Mouse (Mus musculus) thymus, postnatal 4 days (tissue): ENCODE results near the gene Nr5a2.

ENCODE experiments used
- DNase-seq: peaks from one replicate; pipeline ENCODE4 v3.0.0; 2021

Gene Nr5a2

GRCm38 (mm10) chr1:136948511-136949275, 11.6 kb downstream of the Nr5a2 start:
- peak; percentile 40 for DNase-seq

DNA sequence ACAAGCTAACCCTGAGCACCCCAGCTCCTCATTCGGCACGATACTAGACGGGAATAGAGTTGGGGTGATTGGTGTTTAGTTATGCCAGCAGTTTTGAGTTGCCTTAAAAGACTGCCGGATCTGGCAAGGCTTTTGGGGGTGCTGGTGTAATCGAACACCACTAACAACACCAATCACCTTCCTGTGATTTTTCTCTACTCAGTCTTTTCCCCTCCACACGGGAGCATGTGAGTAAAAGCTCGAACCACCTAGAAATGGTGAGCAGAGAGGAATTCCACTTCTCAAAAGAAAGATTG, 12.2 kb downstream of the Nr5a2 start:
- DNase-seq, result no peak

GRCm38 (mm10) chr1:136947394-136948126, 12.7 kb downstream of the Nr5a2 start:
- DNase-seq, result no peak

- DNase-seq, result no peak
Observed at GRCm38 (mm10) chr1:136946806-136947393, 13.3 kb downstream of the Nr5a2 start.

- no peak for DNase-seq
Observed at GRCm38 (mm10) chr1:136946404-136946803, 13.8 kb downstream of the Nr5a2 start.

GRCm38 (mm10) chr1:136945876-136946275, 14.4 kb downstream of the Nr5a2 start:
- no peak for DNase-seq

GRCm38 (mm10) chr1:136945426-136945825, 14.8 kb downstream of the Nr5a2 start:
- no peak for DNase-seq

- no peak for DNase-seq
Observed at GRCm38 (mm10) chr1:136940603-136941002, 19.6 kb downstream of the Nr5a2 start.

- no peak for DNase-seq
Observed at GRCm38 (mm10) chr1:136939220-136939619, 21.0 kb downstream of the Nr5a2 start.

DNA sequence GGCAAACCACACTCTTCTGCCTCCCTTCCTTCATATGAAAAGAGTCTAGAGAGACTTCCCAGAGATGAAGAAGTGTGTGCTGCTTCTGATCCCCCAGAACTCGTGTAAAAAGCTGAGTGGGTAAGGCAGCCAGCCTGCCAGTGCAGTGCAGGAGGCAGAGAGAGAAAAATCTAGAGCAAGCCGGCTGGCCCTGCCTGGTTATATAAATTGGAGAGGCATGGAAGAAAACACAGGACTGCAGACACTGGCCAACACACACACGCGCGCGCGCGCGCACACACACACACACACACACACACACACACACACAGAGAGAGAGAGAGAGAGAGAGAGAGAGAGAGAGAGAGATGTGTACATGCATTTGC, 24.3 kb downstream of the Nr5a2 start:
- no peak for DNase-seq

DNA sequence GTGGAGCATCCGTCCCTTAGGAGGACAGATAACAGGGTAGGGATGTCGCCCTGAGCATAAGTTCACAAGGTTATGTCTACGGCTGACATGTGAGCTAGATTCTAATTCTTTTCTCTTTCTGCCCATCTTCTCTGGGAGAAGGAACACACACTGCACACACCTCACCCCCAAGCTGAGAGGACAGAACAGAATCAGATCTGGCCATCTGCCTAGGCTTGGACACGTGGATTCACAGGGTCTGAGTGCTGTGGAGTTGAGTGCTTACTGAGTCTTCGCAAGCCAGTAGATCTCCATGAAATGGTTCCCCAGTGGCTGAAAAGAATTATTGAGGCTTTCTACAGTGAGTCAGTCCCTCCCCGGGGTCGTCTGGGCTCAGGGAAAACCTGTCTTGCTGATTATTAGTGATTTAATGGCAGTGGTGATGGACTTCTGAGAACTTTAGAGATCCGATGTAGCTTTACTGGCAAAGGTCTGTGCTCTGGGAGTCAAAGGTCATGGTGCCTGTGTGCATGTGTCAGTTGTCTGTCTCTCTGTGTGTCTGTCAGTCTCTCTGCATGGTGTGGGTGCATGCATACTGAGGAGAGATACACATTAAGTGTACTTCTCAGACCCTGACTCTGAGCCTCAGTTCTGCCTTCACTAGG, 24.8 kb downstream of the Nr5a2 start:
- no peak for DNase-seq

DNA sequence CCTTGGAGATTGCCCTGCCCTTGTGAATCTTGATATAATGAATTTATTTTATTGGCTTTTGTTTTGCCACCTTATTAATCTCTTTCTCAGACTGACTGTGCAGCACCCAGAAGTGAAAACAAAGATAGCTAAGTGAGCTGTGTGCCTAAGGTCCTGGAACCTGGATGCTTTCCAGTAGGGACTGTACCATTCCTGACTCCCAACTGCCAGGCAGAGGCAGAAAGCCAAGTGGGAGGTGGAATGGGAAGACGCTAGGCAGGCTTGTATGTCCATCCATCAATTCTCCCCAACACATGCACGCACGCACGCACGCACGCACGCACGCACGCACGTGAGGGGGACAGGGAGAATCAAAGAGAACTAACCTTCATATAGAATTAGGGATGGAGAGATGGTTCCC, 26.2 kb downstream of the Nr5a2 start:
- DNase-seq, result no peak

DNA sequence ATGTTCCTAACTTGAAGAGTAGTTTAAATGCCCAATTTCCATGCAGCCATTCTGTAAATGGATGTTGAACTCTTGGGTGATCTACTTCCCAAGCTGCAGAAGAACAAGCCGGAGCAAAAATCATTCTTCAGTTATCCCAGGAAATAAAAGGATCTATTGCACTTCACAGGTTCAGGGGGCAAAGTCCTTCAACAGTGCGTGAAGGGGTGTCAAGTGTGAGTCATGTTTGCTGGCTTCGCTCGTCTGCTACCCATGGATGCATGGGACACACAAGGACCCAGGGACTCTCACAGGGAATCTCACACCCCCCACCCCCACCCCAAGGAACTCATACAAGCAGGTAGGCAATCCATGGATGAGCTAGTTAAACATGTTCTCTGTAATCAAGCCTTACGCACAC, 29.2 kb downstream of the Nr5a2 start:
- no peak for DNase-seq

DNA sequence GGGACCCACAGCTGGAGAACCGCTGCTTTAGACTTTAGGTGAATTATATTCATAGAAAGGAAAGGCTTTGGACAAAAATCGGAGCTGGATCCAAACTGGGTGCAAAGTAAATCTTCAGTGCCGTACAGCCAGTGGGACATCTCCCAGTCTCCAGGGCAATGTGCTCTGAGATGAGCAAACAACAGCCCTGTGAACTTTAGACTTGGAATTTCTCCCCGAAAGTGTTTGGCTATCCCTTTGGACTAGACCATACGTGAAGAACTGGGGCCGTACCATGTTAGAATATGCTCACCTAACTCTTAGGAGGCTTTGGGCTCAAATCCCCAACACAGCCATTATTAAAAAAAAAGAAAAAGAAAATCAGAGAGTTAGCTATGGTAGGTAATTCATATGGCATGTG, 30.5 kb downstream of the Nr5a2 start:
- DNase-seq, result no peak

- DNase-seq, result no peak
Observed at GRCm38 (mm10) chr1:136927428-136927827, 32.8 kb downstream of the Nr5a2 start.

- no peak for DNase-seq
Observed at GRCm38 (mm10) chr1:136926026-136926425, 34.2 kb downstream of the Nr5a2 start.

- no peak for DNase-seq
Observed at GRCm38 (mm10) chr1:136920089-136920488, 40.2 kb downstream of the Nr5a2 start.

- DNase-seq, result no peak
Observed at GRCm38 (mm10) chr1:136918791-136919190, 41.5 kb downstream of the Nr5a2 start.

DNA sequence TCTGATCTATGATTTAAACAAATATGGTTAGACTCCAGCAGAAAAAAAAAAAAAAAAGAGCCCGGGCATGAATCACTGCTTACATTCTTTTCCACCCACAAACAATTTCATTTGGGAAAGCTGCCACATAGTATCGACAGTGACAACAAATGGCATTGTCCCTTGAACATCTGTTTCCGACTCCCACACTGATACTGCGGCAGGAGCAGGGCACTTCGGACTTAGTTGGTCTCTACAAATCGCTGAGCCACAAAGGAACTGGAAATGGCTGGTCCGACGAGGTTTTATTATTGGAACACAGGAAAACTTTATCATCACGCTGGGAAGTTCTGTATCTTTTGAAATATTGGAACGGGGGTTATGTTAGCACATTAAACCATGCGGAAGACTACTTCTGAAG, 44.8 kb downstream of the Nr5a2 start:
- no peak for DNase-seq

DNA sequence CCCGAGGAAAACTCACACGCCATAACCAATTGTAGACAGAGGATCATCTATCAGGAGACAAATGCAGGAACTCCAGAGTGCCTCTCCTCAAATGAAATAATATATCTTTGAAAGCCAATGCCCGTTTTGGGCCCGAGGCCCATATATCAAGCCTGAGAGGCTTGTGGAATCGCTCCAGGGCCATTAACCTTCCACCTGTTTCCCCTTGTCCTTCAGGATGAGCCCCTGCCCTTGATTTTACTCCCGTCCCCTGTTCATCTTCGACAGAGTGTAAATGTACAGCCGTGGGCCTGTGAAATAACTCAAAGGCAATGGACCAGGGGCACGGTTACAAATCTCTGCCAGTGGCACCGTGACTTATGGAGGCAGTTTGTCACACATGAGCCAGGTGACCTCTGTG, 48.3 kb downstream of the Nr5a2 start:
- no peak for DNase-seq

DNA sequence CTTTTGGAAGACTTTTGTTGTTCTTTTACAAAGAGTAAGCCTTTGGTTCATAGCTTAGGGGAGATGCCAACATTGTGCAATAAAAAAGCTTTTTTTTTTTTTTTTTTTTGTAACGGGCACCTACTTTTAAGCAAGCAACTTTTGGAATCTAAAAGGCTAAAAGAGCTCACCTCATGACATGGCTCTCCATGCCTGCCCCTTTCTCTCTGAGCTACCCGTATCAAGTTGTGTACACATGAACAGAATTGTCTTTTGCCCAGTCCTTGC, 48.7 kb downstream of the Nr5a2 start:
- DNase-seq, result no peak

- no peak for DNase-seq
Observed at GRCm38 (mm10) chr1:136910741-136911593, 49.3 kb downstream of the Nr5a2 start.

DNA sequence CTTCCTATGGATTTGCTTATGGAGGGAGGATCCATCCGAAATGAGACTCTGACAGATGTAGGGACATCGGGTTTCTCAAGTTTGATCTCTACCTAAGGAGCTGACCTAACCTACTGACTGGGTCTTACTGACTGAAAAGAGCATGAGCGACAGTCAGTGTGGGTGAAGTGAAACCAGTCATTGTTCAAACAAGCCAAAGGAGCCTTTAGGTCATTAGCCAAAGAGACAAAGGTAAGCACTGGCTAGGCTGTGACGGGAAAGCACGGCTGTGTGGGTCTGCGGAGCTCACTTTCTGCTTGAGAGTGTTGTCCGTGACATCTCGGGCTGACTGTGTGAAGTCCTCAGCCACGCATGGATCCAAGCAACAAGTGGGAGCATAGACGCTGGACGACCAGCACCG, 50.1 kb downstream of the Nr5a2 start:
- DNase-seq, result no peak
